In the genomic region with DNA sequence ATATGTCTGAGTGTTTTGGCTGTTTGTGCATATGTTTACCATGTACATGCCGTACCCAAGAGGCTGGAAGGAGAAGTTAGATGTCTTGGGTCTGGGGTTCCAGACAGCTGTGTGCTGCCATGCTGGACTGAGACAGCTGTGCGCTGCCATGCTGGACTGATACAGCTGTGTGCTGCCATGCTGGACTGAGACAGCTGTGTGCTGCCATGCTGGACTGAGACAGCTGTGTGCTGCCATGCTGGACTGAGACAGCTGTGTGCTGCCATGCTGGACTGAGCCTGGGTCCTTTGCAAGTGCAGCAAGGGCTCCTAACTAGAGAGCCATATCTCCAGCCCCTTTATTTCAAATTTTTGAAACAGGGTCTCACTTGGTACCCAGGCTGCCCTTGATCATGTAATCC, we compare ENCODE assay signal across 24 mouse cellular contexts. TPM values are rescaled to one million over a fixed set of nuclear protein-coding genes. Genes with fewer than 3 reads are reported as not detected.
DNase-seq lines count a peak whose midpoint lies in the region; ATAC-seq and TF ChIP-seq lines count a peak whose summit lies in the region.
"Had no signal": no experiment of that assay in that cellular context is flagged by ENCODE, and none has a peak within 500 bp of the region (broad histone marks: within the 10 kb centered on the region; RNA-seq: fewer than 3 reads in every experiment).

No protein-coding gene starts in this region.

- 92% methylated on average over 2 of the region's 2 CpGs for WGBS in midbrain, embryonic 11.5 days
- WGBS in midbrain, embryonic 14.5 days: 91% methylated on average over 2 of the region's 2 CpGs

- ATAC-seq in megakaryocyte, adult 5-6 weeks (ENCODE audit: poor library complexity, severe bottlenecking): no peak
- ATAC-seq in midbrain, embryonic 11.5 days (ENCODE audit: low FRiP score): no peak
- no peak for ATAC-seq in midbrain, embryonic 14.5 days (ENCODE audit: low FRiP score, low TSS enrichment)
- ATAC-seq: activated CD4-positive, CD25-positive, alpha-beta regulatory T cell, adult 4 months; forebrain, embryonic 13.5 days; forebrain, embryonic 15.5 days; Patski had no signal

- H3K4me2 ChIP-seq in midbrain, embryonic 11.5 days: no peak overlapping the region
- H3K4me2 ChIP-seq in midbrain, embryonic 14.5 days (ENCODE audit: low read length): no peak overlapping the region
- H3K4me2 ChIP-seq in myocyte (ENCODE audit: low read depth): no peak overlapping the region
- H3K4me2 ChIP-seq: embryonic facial prominence, embryonic 12.5 days; forebrain, embryonic 13.5 days; forebrain, embryonic 15.5 days had no signal

- peak; percentile 70 for DNase-seq in heart, adult 11 months
- no peak for DNase-seq in heart, adult 9 months (ENCODE audit: low spot score in 2 of 2)
- DNase-seq in midbrain, embryonic 11.5 days (ENCODE audit: low spot score, missing footprints): peak; percentile 72
- DNase-seq in midbrain, embryonic 14.5 days: no peak
- DNase-seq in frontal cortex, adult 2 months (ENCODE audit: extremely low spot score in 1 of 2, low spot score in 1 of 2): no peak
- DNase-seq: adrenal gland, adult 8-10 months; adrenal gland, postnatal 14 days; adrenal gland, postnatal 36 days; cerebellum, adult 11-12 months; cerebellum, adult 2 months; cerebellum, adult 9-10 months; cerebellum, postnatal 10 days; cerebellum, postnatal 25 days had no signal

- H3K9ac ChIP-seq in midbrain, embryonic 11.5 days (ENCODE audit: low read length): no peak overlapping the region
- no peak overlapping the region for H3K9ac ChIP-seq in midbrain, embryonic 14.5 days (replicated peaks; ENCODE audit: low read length)
- H3K9ac ChIP-seq: embryonic facial prominence, embryonic 12.5 days; forebrain, embryonic 13.5 days; forebrain, embryonic 15.5 days had no signal

- H3ac ChIP-seq in myocyte (ENCODE audit: control insufficient read depth, insufficient read length): no peak overlapping the region

- peak overlapping the region; percentile 64 for H3K4me3 ChIP-seq in megakaryocyte, embryonic 14.5 days (replicated peaks)
- no peak overlapping the region for H3K4me3 ChIP-seq in midbrain, embryonic 11.5 days (ENCODE audit: low read depth, low read length)
- H3K4me3 ChIP-seq in midbrain, embryonic 14.5 days (replicated peaks; ENCODE audit: low read depth, low read length): no peak overlapping the region
- H3K4me3 ChIP-seq in myocyte: no peak overlapping the region
- H3K4me3 ChIP-seq: embryonic facial prominence, embryonic 10.5 days; embryonic facial prominence, embryonic 12.5 days; forebrain, embryonic 13.5 days; forebrain, embryonic 15.5 days had no signal

- TF ChIP-seq POLR2A in myocyte (IDR thresholded peaks at IDR 0.05; ENCODE audit: insufficient read length, low read depth): no peak

- peaks cover 96% of the 10 kb centered on the region for H3K79me2 ChIP-seq in myocyte (ENCODE audit: control insufficient read depth, insufficient read depth)

- H3K27ac ChIP-seq in midbrain, embryonic 11.5 days (ENCODE audit: low read depth, low read length): no peak overlapping the region
- H3K27ac ChIP-seq in midbrain, embryonic 14.5 days (replicated peaks; ENCODE audit: low read depth, low read length): no peak overlapping the region
- H3K27ac ChIP-seq: embryonic facial prominence, embryonic 10.5 days; embryonic facial prominence, embryonic 12.5 days; forebrain, embryonic 13.5 days; forebrain, embryonic 15.5 days had no signal

- H3K9me3 ChIP-seq in megakaryocyte, embryonic 14.5 days: no peaks in the 10 kb centered on the region
- H3K9me3 ChIP-seq in midbrain, embryonic 11.5 days (ENCODE audit: control insufficient read depth, low read length): no peaks in the 10 kb centered on the region
- H3K9me3 ChIP-seq in midbrain, embryonic 14.5 days (ENCODE audit: control insufficient read depth, low read length): no peaks in the 10 kb centered on the region
- H3K9me3 ChIP-seq: embryonic facial prominence, embryonic 10.5 days; embryonic facial prominence, embryonic 12.5 days; forebrain, embryonic 13.5 days; forebrain, embryonic 15.5 days; G1E had no signal

- H3K36me3 ChIP-seq in megakaryocyte, embryonic 14.5 days (replicated peaks; ENCODE audit: low read length): peaks cover 63% of the 10 kb centered on the region
- no peaks in the 10 kb centered on the region for H3K36me3 ChIP-seq in midbrain, embryonic 11.5 days (ENCODE audit: control insufficient read depth, insufficient read depth, low read length)
- no peaks in the 10 kb centered on the region for H3K36me3 ChIP-seq in midbrain, embryonic 14.5 days (ENCODE audit: control insufficient read depth, insufficient read depth, low read length)
- no peaks in the 10 kb centered on the region for H3K36me3 ChIP-seq in myocyte (ENCODE audit: control insufficient read depth, insufficient read depth)
- H3K36me3 ChIP-seq: embryonic facial prominence, embryonic 10.5 days; embryonic facial prominence, embryonic 12.5 days; forebrain, embryonic 15.5 days had no signal

- peaks cover 98% of the 10 kb centered on the region for H3K4me1 ChIP-seq in megakaryocyte, embryonic 14.5 days
- peaks cover 21% of the 10 kb centered on the region for H3K4me1 ChIP-seq in midbrain, embryonic 11.5 days (ENCODE audit: control insufficient read depth, insufficient read depth, low read length)
- H3K4me1 ChIP-seq in midbrain, embryonic 14.5 days (ENCODE audit: control insufficient read depth, insufficient read depth, low read length): peaks cover 11% of the 10 kb centered on the region; the same call in 1 of the 2 replicates

- no peaks in the 10 kb centered on the region for H3K27me3 ChIP-seq in megakaryocyte, embryonic 14.5 days (replicated peaks)
- H3K27me3 ChIP-seq in midbrain, embryonic 11.5 days (ENCODE audit: control insufficient read depth, insufficient read depth, low read length): no peaks in the 10 kb centered on the region
- no peaks in the 10 kb centered on the region for H3K27me3 ChIP-seq in midbrain, embryonic 14.5 days (ENCODE audit: control insufficient read depth, insufficient read depth, low read length)
- H3K27me3 ChIP-seq in myocyte (ENCODE audit: control insufficient read depth, insufficient read depth, insufficient read length): no peaks in the 10 kb centered on the region
- H3K27me3 ChIP-seq: CH12.LX; embryonic facial prominence, embryonic 12.5 days; forebrain, embryonic 13.5 days; forebrain, embryonic 15.5 days; Patski had no signal

TF ChIP-seq in myocyte, 11 proteins besides CTCF, POLR2A, EP300 and RAD21:
- TF ChIP-seq TCF3 (IDR thresholded peaks at IDR 0.05; ENCODE audit: insufficient read length, low read depth) (peak; percentile 83), REST (IDR thresholded peaks at IDR 0.05; ENCODE audit: insufficient read depth, insufficient read length) (no peak), CEBPB (IDR thresholded peaks at IDR 0.05; ENCODE audit: insufficient read depth, poor library complexity, severe bottlenecking) (no peak), MYOG (IDR thresholded peaks at IDR 0.05; ENCODE audit: control insufficient read depth in 1 of 3, insufficient read depth in 1 of 3, insufficient read length in 2 of 3, low read depth in 2 of 3) (peak in 2 of 3 experiments; percentile 82 to 88), MYOD1 (IDR thresholded peaks at IDR 0.05; ENCODE audit: control insufficient read depth in 1 of 3, insufficient read length in 2 of 3, low read depth in 2 of 3) (peak; percentile 23 to 90 (median 73))

RNA-seq across cellular contexts. Expression of a gene that starts 19.4 kb away (rescaled TPM):
- 4.4 and 4.6 TPM in 2 replicates for polyA plus RNA-seq in megakaryocyte, embryonic 14.5 days (2012; ENCODE audit: insufficient read depth, low replicate concordance)
- total RNA-seq in megakaryocyte, adult 5-6 weeks (2015): 16.1 and 17.4 TPM in 2 replicates
- 20.6 and 23.3 TPM in 2 replicates for total RNA-seq in megakaryocyte, adult 5-6 weeks (2017)
- 16.5 and 17.7 TPM in 2 replicates for polyA plus RNA-seq in midbrain, embryonic 11.5 days (2014; fragmentation: Nextera tagmentation; extraction: Ambion mirVana)
- 6.6 and 9.0 TPM in 2 replicates for polyA plus RNA-seq in midbrain, embryonic 14.5 days (2014; fragmentation: Nextera tagmentation; extraction: Ambion mirVana)
- 6.2 TPM for polyA plus RNA-seq in myocyte (2012; fragmentation: generic; extraction: Trizol)
- polyA plus RNA-seq in frontal cortex, adult 2 months (2012; rRNA removed): 24.5 and 24.7 TPM in 2 replicates

Comparison
In these comparisons a context has a peak if more than half of its experiments do, and no peak if none do; other contexts are left out.
1. DNase-seq: peak in heart, adult 11 months (single experiment) and midbrain, embryonic 11.5 days (single experiment); none in heart, adult 9 months (0 of 2), midbrain, embryonic 14.5 days (single experiment) and frontal cortex, adult 2 months (0 of 2).